Mouse (Mus musculus) C2C12 (cell line): ENCODE data around the gene Traf2. TPM values are rescaled to one million over a fixed set of nuclear protein-coding genes. Genes with fewer than 3 reads are reported as not detected.

Experiments used
- H3K27me3 ChIP-seq: one replicate; pipeline ENCODE4 v1.6.1; 2011; ENCODE audit not compliant: control insufficient read depth, insufficient read depth, insufficient read length
- H3K36me3 ChIP-seq: one replicate; pipeline ENCODE4 v1.6.1; 2011; ENCODE audit not compliant: control insufficient read depth, insufficient read depth
- H3K4me3 ChIP-seq: one replicate; pipeline ENCODE4 v1.5.1; 2011; ENCODE audit warnings: mild to moderate bottlenecking, control low read depth; ENCODE audit not compliant: poor library complexity, insufficient read depth, severe bottlenecking
- H3K79me2 ChIP-seq: one replicate; pipeline ENCODE4 v1.6.1; 2011; ENCODE audit not compliant: control insufficient read depth, insufficient read depth
- H3K79me3 ChIP-seq: one replicate; pipeline ENCODE4 v1.6.1; 2011; ENCODE audit warnings: low read depth, control low read depth
- H3ac ChIP-seq: one replicate; pipeline ENCODE3; 2011; ENCODE audit warnings: low read depth; ENCODE audit not compliant: control insufficient read depth, insufficient read length
- CEBPB ChIP-seq: IDR thresholded peaks from one replicate; pipeline ENCODE4 v1.6.1; 2011; ENCODE audit warnings: low read depth, mild to moderate bottlenecking, control low read depth, moderate library complexity
- CTCF ChIP-seq: IDR thresholded peaks from one replicate; pipeline ENCODE4 v1.5.1; 2011; ENCODE audit not compliant: control insufficient read depth, insufficient read depth, insufficient read length
- FOSL1 ChIP-seq: IDR thresholded peaks from one replicate; pipeline ENCODE4 v1.8.0; 2011; ENCODE audit warnings: mild to moderate bottlenecking, low read length; ENCODE audit not compliant: poor library complexity, insufficient read depth, severe bottlenecking
- MAX ChIP-seq: IDR thresholded peaks from one replicate; pipeline ENCODE4 v1.6.1; 2011; ENCODE audit warnings: mild to moderate bottlenecking, control low read depth
- MYOD1 ChIP-seq: IDR thresholded peaks from one replicate; pipeline ENCODE4 v1.6.1; 2011; ENCODE audit warnings: low read depth; ENCODE audit not compliant: control insufficient read depth, insufficient read length
- MYOG ChIP-seq: IDR thresholded peaks from one replicate; pipeline ENCODE4 v1.6.1; 2011; ENCODE audit not compliant: control insufficient read depth, insufficient read length; ENCODE audit errors: extremely low read depth
- USF1 ChIP-seq: IDR thresholded peaks from one replicate; pipeline ENCODE4 v1.6.1; 2011; ENCODE audit warnings: low read depth, mild to moderate bottlenecking, control low read depth, moderate library complexity
- polyA plus RNA-seq: library from polyadenylated mRNA; unstranded; fragments of >200 nt; fragmentation: generic; extraction: Trizol; gene quantifications from one replicate; pipeline ENCODE4 v1.2.1, GENCODE M21; 2012; ENCODE audit warnings: missing spikeins

Traf2 gene
- polyA plus RNA-seq, 1 experiment: 28.8 TPM

- H3K79me3 ChIP-seq: no peaks in the 10 kb centered on the region
- TF ChIP-seq CTCF: peak; percentile 20
- TF ChIP-seq FOSL1: no peak
- no peak overlapping the region for H3ac ChIP-seq
- H3K79me2 ChIP-seq: no peaks in the 10 kb centered on the region
- H3K27me3 ChIP-seq: no peaks in the 10 kb centered on the region
- no peaks in the 10 kb centered on the region for H3K36me3 ChIP-seq
- H3K4me3 ChIP-seq: no peak overlapping the region
Observed at GRCm38 (mm10) chr2:25509912-25510311, 36.8 kb downstream of the Traf2 start.

GRCm38 (mm10) chr2:25506964-25507363, 39.8 kb downstream of the Traf2 start:
- no peak overlapping the region for H3ac ChIP-seq
- H3K79me3 ChIP-seq: no peaks in the 10 kb centered on the region
- TF ChIP-seq MAX (no peak), MYOG (no peak), USF1 (no peak), CEBPB (no peak), CTCF (peak; percentile 21), MYOD1 (no peak)
- H3K27me3 ChIP-seq: no peaks in the 10 kb centered on the region
- H3K4me3 ChIP-seq: no peak overlapping the region
- peaks cover 11% of the 10 kb centered on the region for H3K36me3 ChIP-seq
- H3K79me2 ChIP-seq: peaks cover 7% of the 10 kb centered on the region

GRCm38 (mm10) chr2:25505860-25506259, 40.9 kb downstream of the Traf2 start:
- peaks cover 11% of the 10 kb centered on the region for H3K36me3 ChIP-seq
- no peaks in the 10 kb centered on the region for H3K27me3 ChIP-seq
- peaks cover 18% of the 10 kb centered on the region for H3K79me2 ChIP-seq
- no peak overlapping the region for H3K4me3 ChIP-seq
- H3K79me3 ChIP-seq: peaks cover 8% of the 10 kb centered on the region
- no peak for TF ChIP-seq USF1
- no peak for TF ChIP-seq MYOG
- no peak for TF ChIP-seq MYOD1
- no peak for TF ChIP-seq MAX
- no peak for TF ChIP-seq CTCF
- no peak for TF ChIP-seq CEBPB
- TF ChIP-seq FOSL1: no peak
- no peak overlapping the region for H3ac ChIP-seq

DNA sequence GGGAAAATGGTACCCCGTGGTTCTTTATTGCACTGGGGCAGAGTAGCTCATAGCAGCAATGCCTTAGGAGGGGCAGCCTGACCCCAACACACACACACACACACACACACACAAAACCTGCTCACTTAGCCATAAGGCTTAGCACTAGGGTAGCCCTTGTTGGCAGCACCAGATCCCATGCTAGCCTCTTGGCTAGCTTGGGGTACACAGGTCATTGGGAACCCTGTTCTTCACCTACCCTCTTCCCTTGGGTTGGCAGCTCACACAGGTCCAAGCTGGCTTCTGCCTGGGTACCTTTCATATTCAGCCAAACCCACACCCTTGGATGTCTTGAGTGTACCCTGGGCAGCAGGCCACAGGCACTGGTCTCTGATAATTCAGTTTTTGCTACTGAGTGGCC, 41.7 kb downstream of the Traf2 start:
- Histone ChIP-seq H3K79me3 (peaks cover 9% of the 10 kb centered on the region), H3K4me3 (no peak overlapping the region), H3K79me2 (peaks cover 19% of the 10 kb centered on the region), H3K36me3 (peaks cover 11% of the 10 kb centered on the region), H3ac (no peak overlapping the region), H3K27me3 (no peaks in the 10 kb centered on the region)
- TF ChIP-seq MAX (no peak), MYOD1 (no peak), FOSL1 (no peak), USF1 (no peak), CTCF (no peak), MYOG (no peak), CEBPB (no peak)

DNA sequence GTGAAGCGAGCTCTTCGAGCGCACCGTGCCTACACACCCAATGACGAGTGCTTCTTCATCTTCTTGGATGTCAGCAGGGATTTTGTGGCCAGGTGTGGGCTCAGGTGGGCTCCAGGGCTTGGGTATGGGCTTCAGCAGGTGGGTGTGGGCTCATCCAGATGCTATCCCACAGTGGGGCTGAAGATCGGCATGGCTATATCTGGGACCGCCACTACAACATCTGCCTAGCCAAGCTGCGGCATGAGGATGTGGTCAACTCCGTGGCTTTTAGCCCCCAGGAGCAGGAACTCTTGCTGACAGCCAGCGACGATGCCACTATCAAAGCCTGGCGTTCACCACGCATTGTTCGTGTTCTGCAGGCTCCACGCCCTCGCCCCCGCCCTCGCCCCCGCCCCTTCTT, 42.2 kb downstream of the Traf2 start:
- peaks cover 19% of the 10 kb centered on the region for H3K79me2 ChIP-seq
- peaks cover 11% of the 10 kb centered on the region for H3K36me3 ChIP-seq
- H3ac ChIP-seq: no peak overlapping the region
- no peak for TF ChIP-seq MYOD1
- H3K4me3 ChIP-seq: no peak overlapping the region
- no peaks in the 10 kb centered on the region for H3K27me3 ChIP-seq
- H3K79me3 ChIP-seq: peaks cover 9% of the 10 kb centered on the region

DNA sequence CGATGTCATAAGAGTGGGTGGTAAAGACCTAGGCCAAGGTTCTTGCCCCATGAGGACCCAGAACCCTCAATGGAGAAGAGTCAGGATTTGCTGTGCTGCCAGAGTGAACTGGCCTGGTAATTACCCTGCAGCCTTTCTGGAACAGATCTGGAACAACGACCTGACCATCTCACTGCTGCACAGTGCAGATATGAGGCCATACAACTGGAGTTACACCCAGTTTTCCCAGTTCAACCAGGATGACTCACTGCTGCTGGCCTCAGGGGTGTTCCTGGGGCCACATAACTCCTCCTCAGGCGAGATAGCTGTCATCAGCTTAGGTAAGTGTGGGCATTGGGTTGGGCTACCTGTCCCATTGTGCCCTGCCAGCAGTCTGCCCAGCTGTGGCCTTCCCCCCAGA, 44.0 kb downstream of the Traf2 start:
- Histone ChIP-seq H3K79me2 (peaks cover 19% of the 10 kb centered on the region), H3ac (no peak overlapping the region), H3K36me3 (peaks cover 11% of the 10 kb centered on the region), H3K79me3 (peaks cover 9% of the 10 kb centered on the region), H3K27me3 (no peaks in the 10 kb centered on the region), H3K4me3 (no peak overlapping the region)
- TF ChIP-seq MYOD1 (no peak), MYOG (no peak), MAX (no peak), USF1 (no peak), CTCF (no peak), CEBPB (no peak), FOSL1 (no peak)
